Mouse (Mus musculus) gastrocnemius, adult 2 months (tissue): ENCODE measurements around the gene Hsf4. TPM values are rescaled to one million over a fixed set of nuclear protein-coding genes. Genes with fewer than 3 reads are reported as not detected.

Experiments
- DNase-seq: peaks from one replicate; pipeline ENCODE4 v3.0.0; 2022
- H3K27ac ChIP-seq: fragments of 200-600 bp; 2 replicates; pipeline ENCODE4 v1.8.1; 2022; ENCODE audit warnings: mild to moderate bottlenecking
- H3K4me3 ChIP-seq: fragments of 200-600 bp; 2 replicates; pipeline ENCODE4 v1.8.1; 2022; ENCODE audit warnings: mild to moderate bottlenecking, moderate library complexity
- CTCF ChIP-seq: fragments of 200-600 bp; IDR thresholded peaks from 2 replicates; pipeline ENCODE4 v1.8.1; 2022; ENCODE audit warnings: antibody characterized with exemption, mild to moderate bottlenecking, moderate library complexity
- intact Hi-C: fragments of 180-260 bp; cut with DNase I; formaldehyde crosslinking; loops from one replicate; pipeline ENCODE4 v1.15.1; 2025
- total RNA-seq, 2 experiments: library from RNA; stranded (reverse); gene quantifications; 2 replicates each; pipeline ENCODE4 v1.2.3; 2021

Hsf4 gene
- total RNA-seq, 2 experiments from 2014 or later, result 6.1 to 8.4 TPM

GRCm38 (mm10) chr8:105292471-105292870, 22.9 kb downstream of the Hsf4 start:
- H3K27ac ChIP-seq, result no peak overlapping the region
- TF ChIP-seq CTCF, result no peak
- DNase-seq, result no peak
- intact Hi-C loops, result no loop called here
- H3K4me3 ChIP-seq, result no peak overlapping the region

- H3K4me3 ChIP-seq, result no peak overlapping the region
- no peak for TF ChIP-seq CTCF
- H3K27ac ChIP-seq, result no peak overlapping the region
- DNase-seq, result no peak
- intact Hi-C loops, result no loop called here
Observed at GRCm38 (mm10) chr8:105293405-105293804, 23.8 kb downstream of the Hsf4 start.

DNA sequence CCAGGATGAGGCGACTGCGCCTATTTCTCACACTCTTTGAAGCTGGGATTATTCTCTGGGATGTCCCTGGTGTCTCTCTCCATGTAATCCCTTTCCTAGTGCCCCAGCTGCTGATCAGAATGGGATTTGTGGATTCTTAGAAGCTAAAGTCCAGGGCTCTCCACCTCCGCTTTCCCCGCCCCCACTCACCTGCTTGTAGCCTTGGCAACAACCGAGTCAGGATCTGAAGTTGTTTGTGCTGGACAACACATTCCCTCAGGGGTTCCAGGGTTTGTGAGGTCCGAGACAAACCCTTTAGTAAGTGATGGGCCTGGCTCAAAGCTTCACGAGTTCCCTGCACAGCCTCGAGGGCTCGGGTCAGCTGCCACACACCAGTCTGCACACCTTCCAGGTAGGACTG, 25.2 kb downstream of the Hsf4 start:
- Histone ChIP-seq H3K4me3 (peak overlapping the region; percentile 61), H3K27ac (peak overlapping the region; percentile 91; the same call in 1 of the 2 replicates)
- intact Hi-C loops, result no loop called here
- DNase-seq, result no peak
- no peak for TF ChIP-seq CTCF

DNA sequence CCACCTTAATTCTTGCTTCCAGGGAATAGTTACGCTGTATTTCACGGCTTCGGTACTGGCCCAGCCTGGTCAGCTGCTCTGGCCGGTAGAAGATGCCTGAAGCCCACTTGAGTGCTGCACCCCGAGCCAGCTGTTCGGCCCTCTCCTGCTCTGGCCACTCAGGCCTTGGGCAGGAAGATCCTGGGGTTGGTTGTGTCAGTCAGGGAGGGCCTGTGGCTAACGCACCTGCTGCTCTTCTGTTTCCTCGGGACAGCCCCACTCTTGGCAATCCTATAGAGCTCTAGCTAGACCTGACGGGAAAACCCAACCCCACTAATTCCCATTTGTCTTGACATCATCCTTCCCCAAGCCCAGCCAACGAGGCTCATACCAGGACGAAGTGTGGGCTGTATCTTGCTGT, 25.7 kb downstream of the Hsf4 start:
- intact Hi-C loops, result no loop called here
- no peak for DNase-seq
- Histone ChIP-seq H3K27ac (peak overlapping the region; percentile 91), H3K4me3 (peak overlapping the region; percentile 61)
- TF ChIP-seq CTCF, result no peak

DNA sequence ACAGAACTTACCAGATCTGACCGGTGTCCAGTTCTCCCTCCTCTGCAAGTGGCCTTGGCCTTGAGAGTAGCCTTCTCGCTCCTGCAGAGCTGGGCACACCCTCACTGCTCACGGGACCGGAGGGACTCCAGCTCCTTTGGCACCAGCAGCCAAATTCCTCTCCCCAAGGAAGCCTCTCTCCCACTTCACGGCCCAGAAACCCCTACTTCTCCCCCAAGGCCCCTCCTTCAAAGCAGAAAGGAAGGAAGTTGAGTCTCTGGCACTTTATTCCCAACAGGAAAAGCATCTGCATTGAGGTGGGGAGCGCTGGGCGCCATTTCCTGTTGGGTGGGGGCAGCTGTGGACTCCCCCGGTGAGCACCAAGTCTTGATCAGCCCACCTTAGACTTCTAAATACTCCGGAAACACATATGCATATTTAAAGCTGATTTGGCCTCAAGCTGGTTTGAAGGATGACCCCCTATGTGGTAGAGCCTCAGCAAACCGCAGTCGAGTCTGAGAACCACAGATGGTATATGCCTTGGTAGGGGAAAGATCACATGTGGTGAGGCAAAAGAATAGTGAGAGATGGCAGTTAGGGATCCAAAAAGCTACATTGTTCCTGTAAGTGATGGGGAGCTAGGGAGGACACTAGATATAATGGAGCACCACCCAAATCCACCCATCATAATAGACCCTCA, 26.4 kb downstream of the Hsf4 start, which contains the start of gene Exoc3l:
Gene Exoc3l, minus strand, starts transcription at position 207 of the 679 bp plus-strand sequence.
- peak within 1 kb of the TSS; percentile 99 for H3K4me3 ChIP-seq
- intact Hi-C loops, result no loop called here
- DNase-seq, result no peak
- no peak for TF ChIP-seq CTCF
- peak within 1 kb of the TSS; percentile 91 for H3K27ac ChIP-seq

DNA sequence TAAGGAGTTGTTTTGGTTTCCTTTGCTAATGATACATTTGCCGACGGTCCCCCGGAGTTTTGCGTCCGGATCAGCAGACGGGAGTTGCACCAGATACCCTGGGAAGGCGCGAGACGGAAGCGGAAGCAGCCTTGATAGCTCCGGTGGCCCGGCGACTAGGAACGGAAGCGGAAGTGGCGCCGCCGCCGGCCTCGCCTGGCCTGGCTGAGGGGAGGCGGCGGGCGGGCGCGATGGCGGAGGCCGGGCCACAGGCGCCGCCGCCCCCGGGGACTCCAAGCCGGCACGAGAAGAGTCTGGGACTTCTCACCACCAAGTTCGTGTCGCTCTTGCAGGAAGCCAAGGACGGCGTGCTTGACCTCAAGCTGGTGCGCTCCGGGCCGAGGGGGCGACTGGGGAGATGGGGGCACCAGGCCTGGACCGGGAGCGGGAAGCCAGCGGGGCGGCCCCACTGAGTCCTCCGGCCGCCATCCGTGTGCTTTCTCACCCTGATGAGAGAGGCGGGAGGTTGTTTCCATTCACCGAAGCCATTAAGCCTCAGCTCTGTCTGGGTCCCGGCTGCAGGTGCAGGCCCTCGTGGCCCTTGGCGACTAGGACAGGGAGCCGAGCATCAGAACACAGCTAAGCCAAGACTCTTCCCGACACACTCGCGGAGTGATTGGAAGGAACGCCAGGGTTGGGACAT, 28.1 kb downstream of the Hsf4 start, which contains the start of gene E2f4:
Gene E2f4, plus strand, starts transcription at position 153 of the 682 bp plus-strand sequence.
- intact Hi-C loops, result loop anchor here (2.0 kb wide), 1 partner anchor 29 kb away; the partner anchor contains the start of genes Lrrc29 and Tmem208

GRCm38 (mm10) chr8:105298351-105299252, 29.0 kb downstream of the Hsf4 start:
- intact Hi-C loops, result loop anchor here (2.0 kb wide), 1 partner anchor 28 kb away; the partner anchor contains the start of genes Lrrc29 and Tmem208
- peak overlapping the region; percentile 91 for H3K27ac ChIP-seq
- DNase-seq, result peak; percentile 31
- H3K4me3 ChIP-seq, result peak overlapping the region; percentile 99
- no peak for TF ChIP-seq CTCF

More for the DNA sequence above, 28.1 kb downstream of the Hsf4 start, which contains the start of gene E2f4:
- TF ChIP-seq CTCF, result 0 out of 2 replicates have a peak, but pooled peaks have one; percentile 3
- H3K27ac ChIP-seq, result peak within 1 kb of the TSS; percentile 91
- H3K4me3 ChIP-seq, result peak within 1 kb of the TSS; percentile 99
- DNase-seq, result peak; percentile 96

- Histone ChIP-seq H3K27ac (no peak overlapping the region), H3K4me3 (no peak overlapping the region)
- intact Hi-C loops, result loop anchor here (2.0 kb wide), 1 partner anchor 27 kb away; the partner anchor contains the start of genes Lrrc29 and Tmem208
- DNase-seq, result peak; percentile 27
- TF ChIP-seq CTCF, result no peak
Observed at GRCm38 (mm10) chr8:105299962-105300361, 30.4 kb downstream of the Hsf4 start.

- no peak overlapping the region for H3K4me3 ChIP-seq
- TF ChIP-seq CTCF, result no peak
- no peak overlapping the region for H3K27ac ChIP-seq
- intact Hi-C loops, result no loop called here
- DNase-seq, result peak; percentile 11
Observed at GRCm38 (mm10) chr8:105303396-105303795, 33.8 kb downstream of the Hsf4 start.

DNA sequence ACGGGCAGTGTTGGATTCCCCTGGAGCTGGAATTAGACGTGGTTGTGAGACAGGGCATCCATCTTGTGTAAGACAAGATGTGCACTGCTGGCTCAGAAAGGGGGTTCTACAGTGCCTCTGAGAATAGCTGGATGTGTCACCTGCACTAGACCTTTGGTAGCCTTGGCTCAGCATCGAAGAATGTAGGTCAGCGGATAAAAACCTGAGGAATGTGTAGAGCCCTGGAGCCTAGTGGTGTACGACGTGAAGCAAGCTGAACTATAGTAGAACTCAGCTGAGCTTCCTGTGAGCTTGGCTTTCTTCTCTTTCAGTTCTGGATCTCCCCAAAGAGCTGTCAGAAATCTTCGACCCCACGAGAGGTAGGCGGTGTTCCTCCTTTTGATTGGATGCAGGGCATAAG, 34.3 kb downstream of the Hsf4 start:
- TF ChIP-seq CTCF, result no peak
- no peak overlapping the region for H3K4me3 ChIP-seq
- H3K27ac ChIP-seq, result peak overlapping the region; percentile 78
- intact Hi-C loops, result no loop called here
- DNase-seq, result peak; percentile 23

DNA sequence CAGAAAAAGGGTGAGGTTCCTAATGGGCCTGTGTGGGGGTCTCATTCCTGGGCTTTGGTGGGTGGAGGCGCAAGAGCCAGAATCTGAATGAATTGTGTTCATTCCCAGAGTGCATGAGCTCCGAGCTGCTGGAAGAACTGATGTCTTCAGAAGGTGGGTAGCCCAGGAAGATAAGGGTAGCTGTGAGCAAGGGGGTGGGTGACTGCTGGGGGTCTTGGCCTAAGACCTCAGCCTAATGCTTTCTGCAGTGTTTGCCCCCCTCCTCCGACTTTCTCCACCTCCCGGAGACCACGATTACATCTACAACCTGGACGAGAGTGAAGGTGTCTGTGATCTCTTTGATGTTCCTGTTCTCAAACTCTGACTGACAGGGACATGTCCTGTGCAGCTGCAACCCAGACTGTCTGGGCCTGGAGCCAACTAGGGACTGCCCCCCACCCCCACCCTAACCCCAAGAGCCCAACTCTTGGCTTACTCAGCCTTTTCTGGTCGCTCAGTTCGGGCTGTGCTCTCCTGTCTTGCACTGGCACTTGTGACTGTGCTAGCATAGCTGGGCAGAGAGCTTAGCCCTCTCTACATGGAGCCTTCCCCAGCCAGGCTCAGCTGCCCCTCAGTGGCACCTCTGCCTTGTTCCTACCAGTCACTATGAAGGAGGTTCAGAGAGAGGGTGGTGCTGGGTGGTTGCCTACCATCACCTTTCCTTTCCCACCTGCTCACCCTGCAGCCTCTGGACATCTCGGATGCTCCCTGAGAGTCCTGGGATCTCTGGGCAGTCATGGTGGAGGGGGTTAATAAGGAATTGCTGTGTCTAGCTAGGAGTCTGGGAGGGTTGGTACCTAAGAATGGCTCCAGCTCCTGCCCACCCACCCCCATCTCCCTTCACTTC, 35.0 kb downstream of the Hsf4 start:
- intact Hi-C loops, result no loop called here
- DNase-seq, result peak; percentile 61
- no peak overlapping the region; the same call in 1 of the 2 replicates for H3K4me3 ChIP-seq
- no peak for TF ChIP-seq CTCF
- H3K27ac ChIP-seq, result peak overlapping the region; percentile 78
